Mouse (Mus musculus) testis, adult 2 months (tissue): Measurements from ENCODE around the gene Zfp768. TPM values are rescaled to one million over a fixed set of nuclear protein-coding genes. Genes with fewer than 3 reads are reported as not detected.
"Not testable (repeated sequence)": the region's sequence is repeated elsewhere in the genome, so short reads cannot be mapped to it uniquely, and the experiment has no call there.

ENCODE experiments used
- H3K27ac ChIP-seq: fragments of 200-500 bp; 2 replicates; pipeline ENCODE4 v1.5.1; 2012; ENCODE audit warnings: low read depth, low read length; ENCODE audit not compliant: control insufficient read depth, insufficient read depth
- H3K27me3 ChIP-seq: fragments of 200-500 bp; 2 replicates; pipeline ENCODE4 v1.6.1; 2012; ENCODE audit warnings: mild to moderate bottlenecking, low read length, moderate library complexity; ENCODE audit not compliant: control insufficient read depth, insufficient read depth
- H3K36me3 ChIP-seq: fragments of 200-500 bp; 2 replicates; pipeline ENCODE4 v1.6.1; 2012; ENCODE audit warnings: mild to moderate bottlenecking, low read length; ENCODE audit not compliant: control insufficient read depth, insufficient read depth
- H3K4me1 ChIP-seq: fragments of 200-500 bp; 2 replicates; pipeline ENCODE4 v1.6.1; 2012; ENCODE audit warnings: low read length; ENCODE audit not compliant: control insufficient read depth, insufficient read depth
- H3K4me3 ChIP-seq: fragments of 200-500 bp; 2 replicates; pipeline ENCODE4 v1.5.1; 2012; ENCODE audit warnings: low read depth, mild to moderate bottlenecking, low read length, moderate library complexity, mixed read lengths; ENCODE audit not compliant: control insufficient read depth
- CTCF ChIP-seq: fragments of 200-500 bp; IDR thresholded peaks from 2 replicates; pipeline ENCODE4 v1.5.1; 2012; ENCODE audit warnings: low read depth, mild to moderate bottlenecking, inconsistent platforms, low read length, moderate library complexity; ENCODE audit not compliant: control insufficient read depth, insufficient read depth, insufficient replicate concordance
- POLR2A ChIP-seq: fragments of 200-500 bp; IDR thresholded peaks from 2 replicates; pipeline ENCODE4 v1.6.1; 2012; ENCODE audit warnings: low read depth, mild to moderate bottlenecking, inconsistent platforms, low read length, moderate library complexity; ENCODE audit not compliant: control insufficient read depth
- polyA plus RNA-seq: library from polyadenylated mRNA; depleted of rRNA; stranded (reverse); fragments of >200 nt; gene quantifications from 2 replicates; pipeline ENCODE4 v1.2.3, GENCODE M21; 2012

Gene Zfp768
- polyA plus RNA-seq, 1 experiment, result 42.7 TPM

DNA sequence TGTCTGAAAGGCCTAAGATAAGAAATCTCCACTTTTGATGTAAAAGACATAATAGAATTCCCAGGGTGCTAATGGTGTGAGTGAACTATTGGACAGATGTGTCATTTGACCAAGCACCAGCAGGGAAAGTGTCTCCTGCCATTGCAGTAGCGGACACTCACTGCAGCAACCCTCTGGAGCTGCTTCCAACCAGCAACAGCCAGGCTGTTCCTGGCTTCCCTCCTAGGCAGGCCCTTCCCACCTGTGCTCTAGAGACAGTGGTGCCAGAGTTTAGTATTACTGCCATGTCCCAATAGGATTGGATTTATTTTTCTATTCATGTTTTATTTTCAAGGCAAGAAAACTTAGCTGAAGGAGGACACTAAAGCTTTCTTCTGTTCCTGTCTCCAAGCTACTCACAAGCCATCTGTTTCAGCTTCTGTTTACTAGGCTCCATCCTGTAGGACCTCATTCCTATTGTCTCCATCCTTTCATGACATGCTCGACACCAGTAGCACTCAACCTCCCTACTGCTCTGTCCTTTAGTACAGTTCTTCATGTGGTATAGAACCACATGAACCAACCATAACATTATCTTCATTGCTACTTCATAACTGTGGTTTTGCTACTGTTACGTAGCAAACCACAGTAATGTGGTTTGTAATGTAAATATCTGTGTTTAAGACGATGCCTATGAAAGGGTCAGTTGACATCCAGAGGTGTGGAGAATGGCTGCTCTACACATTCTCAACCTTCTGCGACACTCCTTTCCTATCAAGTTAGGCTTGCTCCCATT, 6.0 kb upstream of the Zfp768 start:
- peaks cover 4% of the 10 kb centered on the region for H3K4me1 ChIP-seq
- TF ChIP-seq CTCF (no peak), POLR2A (no peak)
- H3K27ac ChIP-seq, result no peak overlapping the region
- no peaks in the 10 kb centered on the region for H3K27me3 ChIP-seq
- H3K36me3 ChIP-seq, result no peaks in the 10 kb centered on the region
- no peak overlapping the region for H3K4me3 ChIP-seq

DNA sequence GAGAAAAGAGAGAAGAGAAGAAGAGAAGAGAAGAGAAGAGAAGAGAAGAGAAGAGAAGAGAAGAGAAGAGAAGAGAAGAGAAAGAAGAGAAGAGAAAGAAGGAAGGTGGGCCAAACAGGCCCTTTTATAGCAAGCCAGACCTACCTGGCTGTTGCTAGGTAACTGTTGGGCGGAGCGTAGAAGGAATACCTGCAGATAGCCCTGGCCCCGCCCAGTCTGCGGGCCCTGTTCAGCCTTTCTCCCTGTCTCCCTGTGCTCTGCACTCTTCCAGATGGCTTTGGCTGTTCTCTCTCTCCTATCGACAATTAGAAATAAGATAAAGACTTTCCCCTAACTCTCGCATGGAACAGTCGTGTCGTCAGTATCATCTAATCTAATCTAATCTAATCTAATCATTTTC, 1.3 kb upstream of the Zfp768 start:
- peak overlapping the region; percentile 87 for H3K4me3 ChIP-seq
- TF ChIP-seq CTCF (no peak), POLR2A (no peak)
- H3K36me3 ChIP-seq, result no peaks in the 10 kb centered on the region; the same call in 1 of the 2 replicates

DNA sequence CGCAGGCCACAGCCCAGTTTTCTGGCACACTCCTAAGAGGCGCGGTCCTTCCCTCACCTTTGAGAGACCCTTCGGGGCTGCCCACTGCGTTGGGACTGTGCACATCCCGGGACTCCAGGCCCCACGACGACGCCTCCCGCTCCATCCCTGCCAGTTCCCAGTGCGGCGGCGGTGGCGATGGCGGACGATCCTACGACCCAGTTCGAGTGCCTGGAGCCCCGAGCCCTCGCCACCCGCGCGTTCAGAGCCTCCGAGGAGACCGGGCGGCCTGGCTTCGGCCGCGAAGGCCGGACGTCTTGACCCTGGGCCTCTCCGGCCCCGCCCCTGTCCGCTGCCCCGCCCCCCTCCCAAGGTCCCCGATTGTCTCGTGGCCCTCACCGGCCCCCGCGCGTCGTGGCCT, 297 bp downstream of the Zfp768 start:
- no peaks in the 10 kb centered on the region for H3K27me3 ChIP-seq
- TF ChIP-seq CTCF (no peak), POLR2A (peak; percentile 40; the same call in 1 of the 2 replicates)
- peak overlapping the region; percentile 87 for H3K4me3 ChIP-seq
- H3K4me1 ChIP-seq, result peaks cover 21% of the 10 kb centered on the region
- no peaks in the 10 kb centered on the region; the same call in 1 of the 2 replicates for H3K36me3 ChIP-seq
- H3K27ac ChIP-seq, result peak overlapping the region; percentile 85

More for the DNA sequence above, 1.3 kb upstream of the Zfp768 start:
- H3K4me1 ChIP-seq, result peaks cover 20% of the 10 kb centered on the region
- H3K27me3 ChIP-seq, result no peaks in the 10 kb centered on the region
- H3K27ac ChIP-seq, result peak overlapping the region; percentile 87

DNA sequence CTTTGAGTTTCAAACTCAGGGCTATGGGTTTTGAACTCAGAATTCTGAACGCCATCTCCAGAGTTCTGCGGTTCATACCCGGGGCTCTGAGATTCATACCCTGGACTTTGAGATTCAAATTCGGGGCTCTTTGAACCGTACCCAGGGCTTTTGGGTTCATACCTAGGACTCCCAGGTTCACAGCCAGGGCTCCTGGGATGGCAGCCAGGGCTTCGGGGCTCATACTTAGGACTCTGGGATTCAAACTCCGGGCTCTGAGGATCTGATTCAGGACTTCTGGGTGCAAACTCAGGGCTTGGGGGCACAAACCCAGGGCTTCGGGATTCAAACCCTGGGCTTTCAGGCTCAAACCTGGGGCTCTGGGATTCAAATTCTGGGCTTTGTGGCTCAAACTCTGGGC, 1.0 kb downstream of the Zfp768 start:
- peak overlapping the region; percentile 87 for H3K4me3 ChIP-seq
- TF ChIP-seq POLR2A, result no peak
- no peaks in the 10 kb centered on the region; the same call in 1 of the 2 replicates for H3K36me3 ChIP-seq
- no peak overlapping the region; the same call in 1 of the 2 replicates for H3K27ac ChIP-seq
- peaks cover 21% of the 10 kb centered on the region for H3K4me1 ChIP-seq
- no peaks in the 10 kb centered on the region for H3K27me3 ChIP-seq

DNA sequence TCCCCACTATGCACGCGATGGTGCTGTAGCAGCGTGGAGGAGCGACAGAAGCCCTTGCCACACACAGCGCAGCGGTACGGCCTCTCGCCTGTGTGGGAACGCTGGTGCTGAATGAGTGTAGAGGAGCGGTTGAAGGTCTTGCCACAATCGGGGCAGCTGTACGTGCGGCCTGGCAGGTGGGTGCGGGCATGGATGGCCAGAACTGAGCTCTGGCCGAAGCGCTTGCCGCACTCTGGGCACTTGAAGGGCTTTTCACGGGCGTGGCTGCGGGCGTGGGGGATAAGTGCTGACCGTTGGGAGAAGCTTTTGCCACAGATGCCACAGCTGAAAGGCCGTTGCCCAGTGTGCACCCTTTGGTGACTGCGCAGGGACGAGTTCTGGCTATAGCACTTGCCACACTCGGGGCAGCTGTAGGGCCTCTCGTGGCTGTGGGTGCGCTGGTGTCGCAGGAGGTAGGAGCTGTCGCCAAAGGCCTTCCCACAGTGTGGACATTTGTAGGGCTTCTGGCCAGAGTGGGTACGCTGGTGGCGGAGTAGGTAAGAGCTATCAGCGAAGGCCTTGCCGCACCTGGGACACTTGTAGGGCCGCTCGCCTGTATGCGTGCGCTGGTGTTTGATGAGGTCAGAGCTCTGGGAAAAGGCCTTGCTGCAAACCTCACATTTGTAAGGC, 1.9 kb downstream of the Zfp768 start:
- H3K27ac ChIP-seq, result peak overlapping the region; percentile 60; the same call in 1 of the 2 replicates
- H3K36me3 ChIP-seq, result no peaks in the 10 kb centered on the region; the same call in 1 of the 2 replicates
- peak overlapping the region; percentile 87 for H3K4me3 ChIP-seq
- H3K4me1 ChIP-seq, result peaks cover 21% of the 10 kb centered on the region
- no peaks in the 10 kb centered on the region for H3K27me3 ChIP-seq
- TF ChIP-seq POLR2A (no peak), CTCF (no peak)

DNA sequence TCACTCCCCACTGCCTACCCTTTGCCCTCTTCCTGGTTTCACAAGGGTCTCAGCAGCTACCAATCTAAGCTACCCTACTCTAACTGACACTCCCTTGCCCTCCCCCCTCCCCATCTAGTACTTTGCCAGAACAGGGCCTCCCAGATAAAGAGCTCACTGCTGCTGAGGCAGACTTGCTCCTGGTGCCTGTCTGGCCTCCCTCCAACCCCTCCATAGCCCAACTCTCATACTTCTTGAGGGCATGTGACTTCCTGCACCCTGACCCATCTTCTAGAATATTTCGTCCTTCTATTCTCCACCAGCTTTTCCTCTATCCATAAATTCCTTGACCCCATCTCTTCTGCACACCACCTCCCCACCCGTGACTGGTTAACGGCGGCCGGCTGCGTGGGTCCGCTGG, 2.5 kb downstream of the Zfp768 start:
- peak overlapping the region; percentile 87 for H3K4me3 ChIP-seq
- no peak for TF ChIP-seq POLR2A
- no peak for TF ChIP-seq CTCF
- H3K27me3 ChIP-seq, result no peaks in the 10 kb centered on the region
- H3K36me3 ChIP-seq, result no peaks in the 10 kb centered on the region; the same call in 1 of the 2 replicates
- H3K4me1 ChIP-seq, result peaks cover 21% of the 10 kb centered on the region
- no peak overlapping the region for H3K27ac ChIP-seq

DNA sequence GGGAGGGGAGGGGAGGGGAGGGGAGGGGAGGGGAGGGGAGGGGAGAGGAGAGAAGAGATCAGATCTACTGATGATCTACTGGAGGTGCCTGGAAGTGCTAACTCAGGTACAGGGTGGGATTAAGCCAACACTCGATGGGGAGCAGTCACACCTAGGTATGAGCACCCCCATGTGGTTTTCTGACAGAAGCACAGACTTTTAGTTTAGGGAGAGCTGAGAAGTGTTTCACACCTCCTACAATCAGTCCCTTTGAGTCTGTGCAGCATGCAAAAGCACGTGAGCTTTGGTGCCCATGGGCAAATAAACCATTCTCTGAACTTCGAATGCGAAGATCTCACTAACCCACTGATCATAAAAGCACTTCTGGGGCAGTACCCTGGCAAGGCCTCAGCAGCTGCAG, 3.1 kb downstream of the Zfp768 start:
- peak overlapping the region; percentile 87 for H3K4me3 ChIP-seq
- H3K36me3 ChIP-seq, result no peaks in the 10 kb centered on the region; the same call in 1 of the 2 replicates
- no peak overlapping the region for H3K27ac ChIP-seq
- TF ChIP-seq CTCF (no peak), POLR2A (no peak)
- peaks cover 21% of the 10 kb centered on the region for H3K4me1 ChIP-seq
- no peaks in the 10 kb centered on the region for H3K27me3 ChIP-seq

DNA sequence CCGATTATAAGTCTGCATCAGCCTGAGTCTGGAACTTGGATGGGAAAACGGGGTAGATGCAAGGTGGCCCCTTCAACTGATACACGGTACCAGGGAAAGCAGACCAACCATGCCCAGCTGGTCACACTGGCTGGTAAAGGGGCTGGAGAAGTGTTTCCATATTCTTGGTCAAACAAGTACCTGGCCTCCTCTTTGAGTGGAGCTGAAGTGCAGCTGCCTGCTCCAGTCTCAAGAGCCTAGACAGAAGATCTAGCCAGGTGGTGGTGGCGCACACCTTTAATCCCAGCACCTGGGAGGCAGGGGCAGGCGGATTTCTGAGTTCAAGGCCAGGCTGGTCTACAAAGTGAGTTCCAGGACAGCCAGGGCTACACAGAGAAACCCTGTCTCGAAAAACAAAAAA, 3.5 kb downstream of the Zfp768 start:
- not testable (repeated sequence) for H3K27ac ChIP-seq, H3K27me3 ChIP-seq, H3K36me3 ChIP-seq, H3K4me3 ChIP-seq
- peaks cover 20% of the 10 kb centered on the region for H3K4me1 ChIP-seq
